Mouse (Mus musculus): ENCODE results near the gene Zic1. TPM values are rescaled to one million over a fixed set of nuclear protein-coding genes. Genes with fewer than 3 reads are reported as not detected.

Gene Zic1
- total RNA-seq, 2 experiments from 2014 or later = 12.4 to 13.8 TPM

DNA sequence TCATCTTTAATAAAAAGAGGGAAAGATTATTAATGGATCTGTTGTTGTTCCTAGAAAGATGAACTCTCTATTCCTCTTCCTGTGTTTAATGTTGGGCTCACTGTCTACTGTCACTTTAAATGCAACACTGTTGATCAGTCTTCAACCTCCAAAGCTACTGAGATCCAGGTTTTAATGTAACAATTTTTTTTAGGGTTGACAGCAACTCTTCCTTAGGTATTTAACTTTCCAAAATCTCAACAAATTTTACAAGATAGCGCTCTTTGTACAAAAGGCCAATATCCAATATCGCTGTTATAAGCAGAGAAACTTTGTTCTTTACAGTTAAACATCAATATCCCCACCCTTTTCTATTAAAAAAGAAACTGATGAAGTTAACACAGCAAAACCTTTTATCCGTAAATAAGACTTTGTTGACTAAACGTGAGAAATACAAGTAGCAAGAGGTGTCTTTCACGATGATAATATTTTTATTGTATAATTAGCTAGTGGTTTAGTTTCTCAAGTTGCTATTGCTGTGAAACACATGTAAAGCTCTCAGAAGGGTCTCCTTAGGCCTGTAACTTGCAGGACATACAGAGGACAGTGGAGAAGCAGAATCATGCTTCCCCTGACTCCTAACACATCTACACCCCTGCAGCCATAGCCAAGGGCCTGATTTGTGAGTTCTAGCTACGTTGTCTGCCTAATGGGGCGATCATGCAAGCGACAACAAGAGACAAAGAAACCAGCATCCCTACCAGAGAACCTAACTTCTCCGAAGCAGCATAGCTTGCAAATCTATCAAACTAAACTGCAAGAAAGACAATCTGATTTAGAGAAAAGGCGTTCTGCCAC, 6.5 kb downstream of the Zic1 start:
- intact Hi-C loops (cut with DNase I) = loop anchor here (5.0 kb wide), 1 partner anchor 667 kb away; no protein-coding TSS in a partner anchor
- no peak for DNase-seq (ENCODE audit: low spot score in 2 of 2)

DNA sequence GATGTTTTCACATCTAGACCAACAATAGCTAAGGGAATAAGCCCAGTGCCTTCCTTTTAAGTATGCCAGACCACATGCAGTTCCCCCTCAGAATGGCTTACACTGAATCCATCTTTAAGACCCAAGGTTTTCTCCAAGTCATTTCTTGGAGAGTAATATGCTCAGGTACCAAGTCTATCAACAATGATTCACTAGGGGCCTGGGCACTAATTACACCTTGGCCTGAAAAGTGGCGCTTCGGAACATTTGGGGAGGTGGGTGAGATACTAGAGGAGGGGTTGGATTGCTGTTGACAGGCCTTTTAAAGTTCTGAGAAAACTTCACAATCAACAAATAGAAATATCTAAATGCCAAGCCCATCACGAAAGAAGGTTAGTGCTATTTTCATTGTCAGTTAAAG, 8.3 kb downstream of the Zic1 start:
- DNase-seq (ENCODE audit: low spot score in 2 of 2) = no peak
- intact Hi-C loops (cut with DNase I) = loop anchor here (5.0 kb wide), 1 partner anchor 665 kb away; no protein-coding TSS in a partner anchor

DNA sequence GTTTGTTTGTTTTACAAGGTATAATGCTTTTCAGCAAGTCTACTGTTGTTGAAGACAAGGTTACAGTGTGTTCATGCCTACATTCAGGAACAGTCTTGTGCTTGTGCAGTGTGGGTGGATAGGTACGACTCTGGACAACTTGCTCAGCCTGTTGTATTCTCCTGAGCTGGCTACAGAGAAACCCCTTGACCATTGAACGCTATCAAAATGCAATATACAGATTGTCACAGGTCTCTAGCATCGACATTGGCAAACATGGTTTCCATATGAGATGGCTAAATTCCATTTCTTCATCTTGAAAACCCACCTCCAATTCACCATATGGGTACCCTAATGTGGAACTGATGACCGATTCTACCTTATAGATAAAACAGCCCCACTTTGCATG, 9.3 kb downstream of the Zic1 start:
- intact Hi-C loops (cut with DNase I) = loop anchor here (5.0 kb wide), 1 partner anchor 664 kb away; no protein-coding TSS in a partner anchor
- no peak for DNase-seq (ENCODE audit: low spot score in 2 of 2)

DNA sequence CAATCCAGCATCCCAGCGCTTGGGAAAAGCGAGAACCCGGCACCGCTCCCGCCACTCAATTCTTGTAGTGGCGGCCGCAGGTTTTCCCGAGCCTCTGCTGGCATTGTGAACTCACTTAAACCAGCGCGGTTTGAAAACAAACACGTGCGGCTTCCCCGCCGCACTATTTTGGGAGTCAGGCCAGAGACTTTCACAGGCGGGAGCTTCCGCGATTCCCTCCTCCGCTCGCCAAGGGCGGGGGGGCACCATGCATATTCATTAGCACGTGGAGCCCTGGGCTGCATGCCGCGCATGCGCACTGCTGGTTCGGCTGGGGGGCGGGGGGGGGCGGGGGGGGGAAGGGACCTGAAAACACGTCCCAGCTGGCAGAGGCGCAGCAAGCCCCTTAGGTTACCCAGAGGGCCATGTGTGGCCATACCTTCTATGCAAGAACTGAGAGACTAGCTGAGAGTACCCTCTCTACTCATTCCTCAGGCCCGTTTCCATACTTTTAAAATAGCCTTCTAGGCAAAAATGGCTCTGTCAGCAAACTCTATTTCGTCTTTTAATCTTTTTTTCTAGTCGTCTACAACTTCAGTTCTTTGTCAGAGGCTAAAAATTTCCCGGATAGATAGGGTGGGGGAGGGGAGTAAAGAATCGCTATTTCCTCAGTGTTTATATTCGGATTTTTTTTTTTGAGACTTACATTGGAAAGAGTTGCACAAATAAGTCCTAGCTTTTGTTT, 9.8 kb downstream of the Zic1 start:
- intact Hi-C loops (cut with DNase I) = loop anchor here (5.0 kb wide), 1 partner anchor 663 kb away; no protein-coding TSS in a partner anchor
- peak; percentile 39 to 40 for DNase-seq (ENCODE audit: low spot score in 2 of 2)

DNA sequence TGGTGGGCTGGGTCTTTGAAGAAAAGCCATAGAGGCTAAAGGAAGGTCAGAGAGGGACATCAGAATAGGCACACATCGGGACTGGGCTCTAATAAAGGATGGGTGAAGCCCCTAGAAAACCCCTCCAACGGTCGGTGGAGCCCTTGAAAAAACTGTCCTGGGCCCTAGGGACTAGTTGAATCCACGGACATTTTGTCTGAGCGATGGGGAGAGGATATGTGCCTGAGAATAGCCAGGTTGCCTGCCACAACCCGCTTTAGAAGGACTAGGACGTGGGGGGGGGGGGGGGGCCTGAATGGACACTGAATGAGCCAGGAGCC, 10.4 kb downstream of the Zic1 start:
- no peak for DNase-seq (ENCODE audit: low spot score in 2 of 2)
- intact Hi-C loops (cut with DNase I) = loop anchor here (5.0 kb wide), 1 partner anchor 663 kb away; no protein-coding TSS in a partner anchor

DNA sequence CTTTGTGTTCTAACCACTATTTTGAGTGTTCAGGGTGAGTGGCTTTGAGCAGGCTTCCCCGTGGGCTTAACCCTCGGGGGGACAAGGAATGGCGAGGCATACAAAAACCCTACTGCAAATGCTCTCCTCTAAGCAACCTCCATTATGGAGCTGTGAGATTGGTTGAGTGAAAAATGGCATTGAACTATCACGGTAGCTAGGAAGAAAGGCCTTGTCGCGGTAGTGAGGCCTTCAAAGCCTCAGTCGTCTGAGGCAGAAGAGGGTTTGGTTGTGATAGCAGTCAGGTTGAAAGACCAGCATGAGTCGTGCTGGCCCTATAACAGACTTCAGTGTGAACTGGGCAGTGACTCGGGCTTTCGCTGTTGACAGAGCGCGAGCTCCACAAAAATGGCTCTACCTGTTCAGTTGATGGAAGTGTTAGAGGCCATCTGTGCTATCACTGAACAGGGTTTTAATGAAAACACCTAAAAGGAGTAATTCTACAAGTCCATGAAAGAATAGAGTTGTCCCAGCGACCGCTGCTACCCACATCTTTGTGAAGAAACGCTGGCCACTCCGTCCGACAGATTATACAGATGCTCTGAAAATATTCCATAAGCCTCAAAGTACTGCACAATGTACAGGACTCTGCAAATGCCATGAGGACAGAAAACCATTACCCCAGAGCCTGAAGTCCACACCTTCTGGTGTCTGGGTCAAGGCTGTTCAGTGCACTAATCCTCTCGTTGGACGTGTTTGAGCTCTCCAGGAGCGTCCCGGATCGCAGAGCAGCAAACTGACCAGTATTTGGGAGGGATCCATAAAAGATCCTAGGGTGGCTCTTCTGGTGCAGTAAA, 11.0 kb downstream of the Zic1 start:
- DNase-seq (ENCODE audit: low spot score in 2 of 2) = no peak
- intact Hi-C loops (cut with DNase I) = loop anchor here (5.0 kb wide), 1 partner anchor 662 kb away; no protein-coding TSS in a partner anchor

DNA sequence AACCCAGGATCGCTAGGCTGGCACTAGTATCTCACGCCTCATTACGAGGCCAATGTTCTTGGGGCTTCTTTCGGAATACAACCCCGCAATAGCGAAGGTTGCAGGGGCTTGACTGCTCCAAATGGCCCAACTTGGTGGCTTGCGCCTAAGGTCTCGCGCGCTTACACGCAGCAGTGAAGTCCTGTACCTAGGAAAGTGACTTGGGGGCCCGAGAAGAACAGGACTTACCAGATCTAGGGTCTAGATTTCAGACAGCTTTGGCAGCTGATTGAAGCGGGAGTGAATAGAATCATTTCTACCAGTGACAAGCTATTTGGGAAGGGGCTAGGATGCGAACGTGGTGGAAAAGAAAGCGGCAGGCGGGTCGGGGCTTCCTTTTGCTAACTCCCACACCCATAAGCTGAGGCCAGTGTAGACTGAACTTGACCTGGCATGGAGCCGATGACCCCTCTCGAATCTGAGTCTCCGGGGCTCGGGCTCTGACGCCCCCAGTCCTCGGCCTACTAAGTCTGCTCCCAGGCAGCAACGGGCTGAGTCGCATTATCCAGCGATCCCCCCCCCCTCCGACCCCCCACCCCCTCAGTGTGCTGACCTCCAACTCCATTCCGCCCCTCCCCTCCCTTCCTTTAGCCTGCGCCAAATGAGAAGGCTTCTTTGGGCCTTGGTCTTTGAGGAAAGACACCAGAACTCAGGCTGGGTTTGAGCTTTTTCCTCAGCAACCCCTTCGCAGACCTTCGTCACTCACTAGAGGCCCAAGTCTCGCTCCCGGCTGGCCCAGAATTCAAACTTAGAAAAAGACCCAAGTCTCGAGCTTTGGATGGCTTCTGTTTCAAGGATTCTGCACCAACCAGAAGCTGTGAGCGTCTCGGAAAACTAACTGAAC, 11.8 kb downstream of the Zic1 start:
- intact Hi-C loops (cut with DNase I) = no loop called here
- DNase-seq (ENCODE audit: low spot score in 2 of 2) = no peak

DNA sequence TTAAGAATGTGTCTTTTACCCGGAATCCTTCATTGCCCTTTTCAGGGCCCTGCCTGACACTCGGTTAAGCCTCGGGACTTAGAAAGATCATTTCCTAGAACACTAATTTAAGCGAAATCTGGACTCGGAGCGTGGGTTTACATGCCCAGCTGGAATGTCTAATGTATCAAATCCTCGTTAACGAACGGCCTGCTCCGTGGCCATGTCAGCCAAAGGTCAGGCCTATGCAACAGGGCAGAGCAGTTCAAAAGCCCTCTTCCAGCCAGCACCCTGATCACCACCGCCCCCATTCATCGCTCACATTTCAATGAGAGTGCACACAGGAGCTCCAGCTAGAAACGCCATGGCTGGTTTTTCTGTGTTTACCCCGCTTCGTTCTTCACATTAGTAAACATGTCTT, 12.8 kb downstream of the Zic1 start:
- DNase-seq (ENCODE audit: low spot score in 2 of 2) = no peak
- intact Hi-C loops (cut with DNase I) = no loop called here

DNA sequence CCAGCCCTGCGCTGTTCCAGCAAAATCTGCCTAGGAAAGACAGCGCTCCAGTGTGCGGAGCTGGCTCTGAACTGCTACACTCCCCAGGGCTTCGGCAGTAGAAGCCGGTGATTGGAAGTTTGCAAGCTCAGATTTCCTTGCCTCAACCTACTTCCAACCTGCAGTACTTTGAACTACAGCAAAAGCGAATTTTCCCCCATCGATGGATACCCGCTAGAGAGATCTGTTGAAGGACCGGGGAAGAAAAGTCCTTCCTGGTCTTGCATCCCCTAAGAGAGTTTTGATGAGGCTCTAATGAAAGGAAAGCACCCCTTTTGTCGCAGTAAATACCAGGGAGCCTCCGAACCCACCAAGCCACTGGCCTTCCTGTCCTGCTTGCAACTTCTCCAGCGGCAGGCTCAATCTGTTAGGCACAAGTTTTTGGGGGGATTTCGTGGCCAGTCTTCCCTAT, 13.6 kb downstream of the Zic1 start:
- DNase-seq (ENCODE audit: low spot score in 2 of 2) = no peak
- intact Hi-C loops (cut with DNase I) = no loop called here

DNA sequence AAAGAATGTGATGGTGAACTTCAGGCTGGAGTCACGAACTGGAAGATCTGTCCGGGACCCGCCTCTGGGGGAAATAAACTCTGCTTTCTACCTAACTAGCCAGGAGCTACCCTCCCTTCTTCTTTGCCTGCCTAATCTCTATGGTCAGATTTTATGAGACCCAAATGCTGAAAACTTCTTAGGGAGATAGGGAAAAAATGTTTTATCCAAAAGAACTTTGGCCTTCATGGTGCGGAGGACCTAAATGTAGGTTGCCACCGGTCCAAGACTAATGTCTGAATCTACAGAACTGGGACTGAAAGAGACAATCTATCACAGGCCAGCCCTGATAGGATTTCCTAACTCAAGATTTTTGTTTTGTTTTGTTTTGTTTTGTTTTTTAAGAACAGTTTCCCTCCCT, 14.2 kb downstream of the Zic1 start:
- intact Hi-C loops (cut with DNase I) = no loop called here

DNA sequence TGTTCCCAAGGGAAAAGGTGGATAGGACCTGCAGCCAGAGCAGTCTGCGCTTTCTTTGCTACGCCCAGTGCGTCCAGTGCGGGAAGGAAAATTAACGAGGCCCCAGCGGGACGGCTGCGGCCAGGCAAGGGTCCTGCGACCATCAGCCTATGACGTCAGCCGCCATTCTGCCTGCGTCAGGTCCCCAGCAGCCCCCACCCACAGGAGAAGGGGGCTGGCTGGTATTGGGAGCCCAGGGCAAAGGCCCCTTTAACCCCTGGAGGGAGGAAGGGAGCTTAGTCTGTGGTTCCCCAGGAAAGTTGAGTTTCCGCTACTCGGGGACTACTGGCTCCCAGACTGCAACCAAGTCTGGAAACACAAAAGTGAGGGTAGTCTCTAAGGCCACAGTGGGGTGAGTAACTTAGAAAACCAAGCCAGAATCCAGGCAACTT, 14.7 kb downstream of the Zic1 start:
- DNase-seq (ENCODE audit: low spot score in 2 of 2) = no peak
- intact Hi-C loops (cut with DNase I) = no loop called here

More for the DNA sequence above, 14.2 kb downstream of the Zic1 start:
- no peak for DNase-seq (ENCODE audit: low spot score in 2 of 2)

DNA sequence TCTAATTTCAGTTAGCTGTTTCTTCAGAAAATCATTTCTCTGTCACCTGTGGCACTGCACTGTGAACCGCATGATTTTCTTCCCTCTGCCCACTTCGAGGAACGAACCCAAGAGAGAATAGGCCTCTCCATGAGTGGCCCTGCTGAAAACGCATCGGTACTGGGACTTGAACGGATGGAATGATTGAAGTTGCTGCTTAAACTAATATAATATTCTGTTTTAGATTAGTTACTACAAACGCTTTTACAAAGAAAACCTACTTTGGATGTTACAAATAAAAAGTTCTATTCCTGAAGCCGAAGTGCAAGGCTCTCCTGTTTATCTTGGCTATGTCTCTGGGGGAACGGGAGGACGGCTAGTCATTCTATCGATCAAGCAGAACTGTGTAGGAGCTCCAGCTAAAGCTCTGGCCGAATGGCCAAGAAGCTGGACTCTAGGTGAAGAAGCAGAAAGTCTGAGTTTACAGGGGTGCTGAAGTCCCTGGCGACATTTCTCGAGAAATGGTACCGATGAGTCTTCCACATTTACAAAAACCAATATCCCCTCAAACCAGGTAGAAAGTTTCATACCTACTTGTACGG, 15.3 kb downstream of the Zic1 start:
- intact Hi-C loops (cut with DNase I) = no loop called here
- no peak for DNase-seq (ENCODE audit: low spot score in 2 of 2)

DNA sequence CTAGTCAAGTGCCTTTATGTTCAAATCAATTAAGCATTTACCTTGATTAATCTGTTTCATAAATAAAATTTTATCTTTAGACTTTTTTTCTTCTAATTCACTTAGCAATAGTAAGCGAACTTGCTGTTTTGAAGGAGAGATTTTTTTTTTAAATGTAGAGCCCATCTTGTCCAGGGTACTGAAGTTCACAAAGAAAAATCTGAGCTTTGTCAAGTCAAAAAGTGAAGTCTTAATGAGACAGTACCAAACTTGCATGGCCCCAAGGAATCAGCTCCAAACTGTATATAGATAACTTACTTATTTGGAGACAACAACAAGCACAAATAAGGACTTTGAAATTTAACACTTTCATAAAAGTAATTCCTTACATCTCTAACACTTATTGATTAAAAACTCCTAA, 16.9 kb downstream of the Zic1 start:
- intact Hi-C loops (cut with DNase I) = loop anchor here (10.0 kb wide), 1 partner anchor 214 kb away; no protein-coding TSS in a partner anchor
- no peak for DNase-seq (ENCODE audit: low spot score in 2 of 2)

DNA sequence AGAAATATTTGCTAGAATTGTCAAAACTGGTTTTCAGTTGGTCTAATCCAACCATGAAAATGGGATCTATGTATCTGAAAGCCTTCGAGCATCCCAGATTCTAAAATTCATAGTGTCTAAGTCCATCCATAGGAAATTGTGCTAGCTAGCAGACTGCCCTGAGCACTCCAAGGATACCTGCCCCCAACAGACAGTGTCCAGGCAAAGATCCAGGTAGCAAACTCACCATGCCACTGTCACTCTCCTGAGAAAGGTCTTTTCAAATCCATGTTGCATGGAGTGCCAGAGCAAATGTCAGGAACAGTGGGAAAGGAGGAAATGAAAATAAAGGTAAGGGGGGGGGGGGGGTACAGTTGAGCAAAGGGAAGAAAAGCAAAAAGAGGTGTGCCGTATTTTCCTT, 18.0 kb downstream of the Zic1 start:
- intact Hi-C loops (cut with DNase I) = loop anchor here (10.0 kb wide), 1 partner anchor 213 kb away; no protein-coding TSS in a partner anchor
- DNase-seq (ENCODE audit: low spot score in 2 of 2) = no peak

Data from left cerebral cortex, postnatal 14 days (tissue).